Mouse (Mus musculus) urinary bladder, postnatal 14 days (tissue): ENCODE data around the gene Tgfbrap1.

Experiments
- DNase-seq: peaks from one replicate; pipeline ENCODE4 v3.0.0; 2021; ENCODE audit warnings: low spot score

Gene Tgfbrap1

DNA sequence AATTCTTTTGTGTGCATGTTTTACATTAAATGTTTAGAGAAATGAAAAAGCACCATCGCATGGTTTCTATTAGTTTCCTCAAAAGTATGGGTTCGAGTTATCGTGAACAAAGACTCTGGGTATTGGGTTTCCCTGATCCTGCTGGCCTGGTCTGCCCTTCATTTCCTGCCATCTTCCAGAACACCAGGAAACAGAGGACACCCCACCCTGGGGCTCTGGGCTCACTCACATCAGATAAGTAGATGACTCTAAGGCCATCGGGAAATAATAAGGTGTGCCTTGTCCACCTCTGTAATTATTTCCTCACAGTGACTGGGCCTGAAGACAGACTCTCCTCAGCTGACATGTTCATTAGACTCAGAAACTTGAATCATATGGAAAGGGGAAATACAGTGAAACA is 88.0 kb downstream of the Tgfbrap1 start:
- no peak for DNase-seq

DNA sequence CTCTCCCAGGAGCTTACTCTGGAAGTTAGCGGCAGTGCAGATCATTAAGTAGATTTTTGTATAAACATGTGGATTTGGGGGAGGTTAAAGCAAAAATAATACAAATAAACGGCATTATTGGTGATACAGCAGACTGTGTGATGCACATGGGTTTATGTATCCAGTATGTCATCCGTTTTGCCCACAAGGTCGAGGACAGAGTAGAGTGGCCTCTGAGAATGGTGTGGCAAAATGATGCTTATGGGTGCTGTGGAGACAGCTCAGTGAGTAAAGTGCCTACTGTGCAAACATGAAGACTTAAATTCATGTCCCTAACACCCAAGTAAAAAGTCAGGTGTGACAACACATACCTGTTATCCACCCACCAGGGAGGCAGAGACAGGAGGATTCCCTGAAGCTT is 91.9 kb downstream of the Tgfbrap1 start:
- DNase-seq, result no peak

DNA sequence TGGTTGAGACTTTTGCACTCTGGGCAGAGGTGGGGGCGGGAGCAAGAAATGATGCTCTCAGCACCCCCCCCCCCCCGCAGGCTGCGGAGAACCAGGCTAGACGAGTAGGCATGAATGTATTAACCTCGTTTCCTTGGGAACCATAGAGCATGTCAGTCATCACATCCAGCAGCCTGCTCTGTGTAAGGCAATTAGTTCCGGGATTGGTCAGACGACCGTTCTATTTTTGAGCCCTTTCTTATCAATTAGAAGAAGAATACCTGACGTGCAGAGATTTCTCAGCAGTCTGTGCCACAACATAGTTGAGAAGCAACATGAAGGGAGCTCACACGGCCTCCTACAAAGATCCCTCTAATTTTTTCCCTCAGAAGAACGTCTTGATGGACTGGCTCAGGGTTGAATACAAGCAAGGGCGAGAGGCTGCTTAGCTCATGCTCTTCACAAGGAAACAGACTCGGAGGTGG is 92.4 kb downstream of the Tgfbrap1 start:
- DNase-seq, result no peak
